In genomic region chr13:95988181-95988580, GRCm38 (mm10) we compare ENCODE assay signal across 11 mouse cellular contexts.
DNase-seq lines count a peak whose midpoint lies in the region; ATAC-seq and TF ChIP-seq lines count a peak whose summit lies in the region.
"Had no signal": no experiment of that assay in that cellular context is flagged by ENCODE, and none has a peak within 500 bp of the region (broad histone marks: within the 10 kb centered on the region; RNA-seq: fewer than 3 reads in every experiment).

No protein-coding gene starts in this region.

- no peaks in the 10 kb centered on the region for H3K27me3 ChIP-seq in spleen, adult 2 months (ENCODE audit: control insufficient read depth, insufficient read depth, low read length)
- peaks cover 4% of the 10 kb centered on the region; the same call in 1 of the 2 replicates for H3K27me3 ChIP-seq in limb, embryonic 10.5 days (ENCODE audit: low read depth, poor library complexity, severe bottlenecking)

- peak; percentile 8 to 37 for DNase-seq in spleen, adult 2 months (ENCODE audit: low read depth in 1 of 2, low spot score in 2 of 2)
- DNase-seq in spleen, postnatal 10 days (ENCODE audit: low spot score in 2 of 2) = no peak
- DNase-seq in limb, embryonic 10.5 days (ENCODE audit: low spot score) = no peak
- DNase-seq in gastrocnemius, postnatal 10 days = no peak
- DNase-seq in ovary, adult 18-20 months (ENCODE audit: low spot score) = no peak
- DNase-seq in left cerebral cortex, adult 8-10 months (ENCODE audit: low spot score in 2 of 2) = no peak
- DNase-seq: embryo, embryonic 11 days; kidney, postnatal 4 days; right cerebral cortex, postnatal 25 days had no signal

- H3K4me1 ChIP-seq in spleen, adult 2 months (ENCODE audit: control insufficient read depth, insufficient read depth, insufficient read length) = peaks cover 2% of the 10 kb centered on the region; the same call in 1 of the 2 replicates
- peaks cover 12% of the 10 kb centered on the region; the same call in 1 of the 2 replicates for H3K4me1 ChIP-seq in limb, embryonic 10.5 days

- no peak overlapping the region for H3K27ac ChIP-seq in spleen, adult 2 months (ENCODE audit: insufficient read depth, low read length)
- no peak overlapping the region for H3K27ac ChIP-seq in limb, embryonic 10.5 days

- peak; percentile 65 for ATAC-seq in erythroblast, adult 5-6 weeks (replicated peaks; ENCODE audit: low FRiP score, poor library complexity, severe bottlenecking)
- peak; percentile 74 for ATAC-seq in monocyte, adult 5-6 weeks (replicated peaks; ENCODE audit: insufficient number of reproducible peaks, low FRiP score, low TSS enrichment, poor library complexity, severe bottlenecking)

- TF ChIP-seq POLR2A in spleen, adult 2 months (IDR thresholded peaks at IDR 0.05; ENCODE audit: low read depth, low read length) = no peak

- H3K9me3 ChIP-seq in limb, embryonic 10.5 days (replicated peaks) = no peaks in the 10 kb centered on the region

- no peak overlapping the region for H3K4me3 ChIP-seq in spleen, adult 2 months (ENCODE audit: extremely low read depth, insufficient read depth, insufficient read length)
- no peak overlapping the region for H3K4me3 ChIP-seq in limb, embryonic 10.5 days

- TF ChIP-seq CTCF in spleen, adult 2 months (IDR thresholded peaks at IDR 0.05; ENCODE audit: extremely low read depth, insufficient read depth, insufficient read length, insufficient replicate concordance) = no peak

- no peaks in the 10 kb centered on the region for H3K36me3 ChIP-seq in spleen, adult 2 months (ENCODE audit: control insufficient read depth, insufficient read depth, low read length)
- no peaks in the 10 kb centered on the region for H3K36me3 ChIP-seq in limb, embryonic 10.5 days

- WGBS in spleen, adult 2 months = 16% methylated on average over 9 of the region's 9 CpGs
- WGBS in limb, embryonic 10.5 days = 90% methylated on average over 9 of the region's 9 CpGs

Comparison
In these comparisons a context has a peak if more than half of its experiments do, and no peak if none do; other contexts are left out.
1. DNase-seq: peak in spleen, adult 2 months (2 of 2); none in spleen, postnatal 10 days (0 of 2), limb, embryonic 10.5 days (single experiment), gastrocnemius, postnatal 10 days (single experiment), ovary, adult 18-20 months (single experiment) and left cerebral cortex, adult 8-10 months (0 of 2).